Mouse (Mus musculus) midbrain, embryonic 11.5 days (tissue): ENCODE results near the gene Olfr9. TPM values are rescaled to one million over a fixed set of nuclear protein-coding genes. Genes with fewer than 3 reads are reported as not detected.
"Not testable (repeated sequence)": the region's sequence is repeated elsewhere in the genome, so short reads cannot be mapped to it uniquely, and the experiment has no call there.

ENCODE experiments used
- ATAC-seq: fragments of 200-750 bp; cut with Nextera tagmentation; 2 replicates; pipeline ENCODE4 v1.8.0; 2017; ENCODE audit warnings: moderate TSS enrichment, moderate library complexity; ENCODE audit not compliant: low FRiP score
- DNase-seq: peaks from one replicate; pipeline ENCODE4 v3.0.0; 2015; ENCODE audit warnings: low spot score; ENCODE audit errors: missing footprints
- H3K27ac ChIP-seq: fragments of 300-500 bp; sonication (generic); 2 replicates; pipeline ENCODE4 v1.5.1; 2014; ENCODE audit warnings: low read depth, low read length
- H3K27me3 ChIP-seq: fragments of 300-500 bp; sonication (generic); 2 replicates; pipeline ENCODE4 v1.6.1; 2014; ENCODE audit warnings: mild to moderate bottlenecking, low read length, moderate library complexity, mixed read lengths; ENCODE audit not compliant: control insufficient read depth, insufficient read depth
- H3K36me3 ChIP-seq: fragments of 300-500 bp; sonication (generic); 2 replicates; pipeline ENCODE4 v1.6.1; 2014; ENCODE audit warnings: mild to moderate bottlenecking, low read length, moderate library complexity, mixed read lengths; ENCODE audit not compliant: control insufficient read depth, insufficient read depth
- H3K4me1 ChIP-seq: fragments of 300-500 bp; sonication (generic); 2 replicates; pipeline ENCODE4 v1.6.1; 2014; ENCODE audit warnings: low read length; ENCODE audit not compliant: control insufficient read depth, insufficient read depth
- H3K4me2 ChIP-seq: fragments of 300-500 bp; sonication (generic); 2 replicates; pipeline ENCODE4 v1.6.1; 2014; ENCODE audit warnings: mild to moderate bottlenecking, moderate library complexity
- H3K4me3 ChIP-seq: fragments of 300-500 bp; sonication (generic); 2 replicates; pipeline ENCODE4 v1.5.1; 2014; ENCODE audit warnings: low read depth, low read length
- H3K9ac ChIP-seq: fragments of 300-500 bp; sonication (generic); 2 replicates; pipeline ENCODE4 v1.6.1; 2014; ENCODE audit warnings: low read length
- H3K9me3 ChIP-seq: fragments of 300-500 bp; sonication (generic); 2 replicates; pipeline ENCODE4 v1.6.1; 2016; ENCODE audit warnings: low read length; ENCODE audit not compliant: control insufficient read depth
- WGBS: fragments of 180-500 bp; shearing (Covaris S2); extraction: QIAGEN DNeasy Blood & Tissue Kit; methylation state at CpG from one replicate; pipeline ENCODE4 v1.1.7; 2014; 5-methylcytosine and 5-hydroxymethylcytosine counted together
- polyA plus RNA-seq: library from polyadenylated mRNA; unstranded; fragments of >200 nt; fragmentation: Nextera tagmentation; extraction: Ambion mirVana; gene quantifications from 2 replicates; pipeline ENCODE4 v1.2.1, GENCODE M21; 2014

The Olfr9 gene
- polyA plus RNA-seq, result not detected in 2 replicates

DNA sequence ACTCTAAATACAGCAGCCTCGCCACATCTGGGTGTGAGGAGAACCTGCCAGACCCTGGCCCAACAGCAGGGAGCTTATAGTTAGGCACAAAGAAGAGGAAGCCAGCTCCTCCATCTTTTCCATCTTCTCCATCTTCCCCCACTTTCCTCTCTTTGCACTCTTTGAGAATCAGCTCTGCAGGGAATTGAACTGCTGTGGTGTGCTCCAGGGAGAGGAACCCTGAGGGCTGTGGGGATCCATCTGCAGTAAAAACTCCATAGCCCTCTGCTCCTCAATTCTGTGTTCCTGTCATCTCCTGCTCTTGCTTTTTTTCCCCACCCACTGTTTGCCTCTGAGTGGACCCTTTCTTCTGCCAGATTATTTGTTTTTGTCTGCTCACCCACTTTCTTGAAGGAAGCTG lies at the start of gene Olfr9:
TSS of gene Olfr9 (plus strand) at position 301 of the 400 bp plus-strand sequence.
- H3K27ac ChIP-seq, H3K9ac ChIP-seq, H3K36me3 ChIP-seq, ATAC-seq, H3K4me2 ChIP-seq, H3K4me3 ChIP-seq, DNase-seq, H3K27me3 ChIP-seq, H3K9me3 ChIP-seq, H3K4me1 ChIP-seq: not testable (repeated sequence)
- 90% methylated on average over 1 of the region's 1 CpGs for WGBS

DNA sequence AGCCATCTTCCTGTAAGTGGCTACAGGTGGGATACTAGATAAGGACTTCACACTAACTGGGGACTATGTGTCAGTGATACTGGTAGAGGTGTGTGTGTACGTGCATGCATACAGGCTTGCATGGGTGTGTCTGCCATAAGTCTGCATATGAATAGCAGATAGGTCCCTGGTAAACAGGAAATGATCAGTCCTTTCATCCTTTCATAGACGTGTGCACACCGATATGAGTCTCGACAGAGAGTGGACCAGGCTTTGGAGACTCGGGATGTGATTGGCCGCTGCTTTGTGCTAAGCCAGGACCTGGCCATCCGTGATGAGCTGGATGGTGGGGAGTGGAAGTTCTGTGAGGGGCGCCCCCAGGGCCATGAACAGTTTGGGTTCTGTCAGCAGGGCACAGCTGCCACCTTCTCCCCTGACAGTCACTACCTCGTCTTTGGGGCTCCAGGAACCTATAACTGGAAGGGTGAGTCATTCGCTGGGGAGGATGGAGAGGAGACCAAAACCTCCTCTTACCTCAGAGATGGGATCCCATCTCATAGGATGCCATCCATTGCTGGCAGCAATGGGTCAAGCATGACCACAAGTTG lies 48.7 kb upstream of the Olfr9 start:
- H3K36me3 ChIP-seq, result no peaks in the 10 kb centered on the region
- no peak overlapping the region for H3K27ac ChIP-seq
- DNase-seq (peak; percentile 62), ATAC-seq (no peak)
- H3K27me3 ChIP-seq, result no peaks in the 10 kb centered on the region; the same call in 1 of the 2 replicates
- H3K9me3 ChIP-seq, result no peaks in the 10 kb centered on the region
- no peak overlapping the region for H3K4me2 ChIP-seq
- WGBS, result 81% methylated on average over 10 of the region's 10 CpGs
- no peak overlapping the region for H3K4me3 ChIP-seq
- H3K4me1 ChIP-seq, result no peaks in the 10 kb centered on the region
- H3K9ac ChIP-seq, result no peak overlapping the region

GRCm38 (mm10) chr10:128945675-128946074 lies 43.6 kb upstream of the Olfr9 start:
- Histone ChIP-seq H3K27me3 (no peaks in the 10 kb centered on the region; the same call in 1 of the 2 replicates), H3K9ac (no peak overlapping the region), H3K27ac (no peak overlapping the region), H3K36me3 (no peaks in the 10 kb centered on the region), H3K4me2 (no peak overlapping the region), H3K4me3 (no peak overlapping the region), H3K4me1 (no peaks in the 10 kb centered on the region), H3K9me3 (no peaks in the 10 kb centered on the region)
- ATAC-seq, result no peak; the same call in 1 of the 2 replicates
- 21% methylated on average over 3 of the region's 3 CpGs for WGBS
- no peak for DNase-seq

DNA sequence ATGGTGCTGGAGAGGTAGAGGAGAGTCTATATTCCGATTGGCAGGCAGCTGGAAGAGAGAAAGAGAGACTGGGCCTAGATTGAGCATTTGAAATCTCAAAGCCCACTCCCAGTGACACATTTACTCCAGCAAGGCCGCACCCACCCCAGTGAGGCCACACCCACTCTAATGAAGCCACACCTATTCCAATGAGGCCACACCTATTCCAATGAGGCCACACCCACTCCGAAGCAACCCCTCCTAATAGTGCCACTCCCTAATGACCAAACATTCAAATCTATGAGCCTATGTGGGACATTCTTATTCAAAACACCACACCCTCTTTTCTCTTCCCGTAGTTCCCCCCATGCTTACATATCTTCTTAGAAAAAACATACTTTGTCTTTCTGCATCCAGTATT lies 41.7 kb upstream of the Olfr9 start:
- no peak overlapping the region for H3K4me3 ChIP-seq
- no peaks in the 10 kb centered on the region for H3K4me1 ChIP-seq
- no peaks in the 10 kb centered on the region; the same call in 1 of the 2 replicates for H3K27me3 ChIP-seq
- ATAC-seq (no peak), DNase-seq (no peak)
- no peaks in the 10 kb centered on the region for H3K9me3 ChIP-seq
- H3K9ac ChIP-seq, result no peak overlapping the region
- H3K36me3 ChIP-seq, result no peaks in the 10 kb centered on the region
- WGBS, result 88% methylated on average over 4 of the region's 4 CpGs
- no peak overlapping the region for H3K4me2 ChIP-seq
- no peak overlapping the region for H3K27ac ChIP-seq

DNA sequence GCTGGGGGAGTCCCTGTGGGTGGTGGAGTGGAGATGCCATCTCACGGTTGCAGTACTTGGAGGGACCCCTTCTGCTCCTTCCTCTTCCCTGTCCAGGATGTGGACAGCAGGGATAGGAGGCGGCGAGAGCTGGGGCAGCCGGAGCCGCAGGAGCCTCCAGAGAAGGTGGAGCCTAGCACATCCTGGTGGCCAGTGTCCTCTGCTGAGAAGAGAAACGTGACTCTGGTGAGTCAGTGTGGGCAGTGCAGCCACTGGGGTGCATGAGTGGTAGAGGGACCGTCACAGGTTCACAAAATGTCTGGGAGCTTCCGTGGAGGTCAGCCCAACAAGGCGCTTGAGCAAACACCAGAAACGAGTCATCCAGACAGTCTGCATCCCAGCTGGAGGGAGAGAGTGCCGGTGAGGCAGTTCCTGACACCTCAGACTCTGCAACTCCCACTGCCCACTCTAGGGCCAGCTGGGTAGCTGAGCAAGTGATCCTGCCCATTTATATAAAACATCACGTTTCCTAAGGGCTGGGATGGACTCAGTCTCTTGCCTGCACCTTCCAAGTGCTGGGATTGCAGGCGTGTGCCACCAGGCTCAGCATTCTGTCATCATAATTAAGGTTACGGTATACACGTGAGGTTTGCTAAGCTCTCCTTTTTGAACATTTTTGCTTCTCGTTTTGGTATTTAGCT lies 38.9 kb upstream of the Olfr9 start:
- no peaks in the 10 kb centered on the region for H3K36me3 ChIP-seq
- H3K4me3 ChIP-seq, result no peak overlapping the region
- H3K4me2 ChIP-seq, result no peak overlapping the region
- H3K27ac ChIP-seq, result no peak overlapping the region
- no peaks in the 10 kb centered on the region for H3K9me3 ChIP-seq
- WGBS, result 76% methylated on average over 16 of the region's 16 CpGs
- H3K9ac ChIP-seq, result no peak overlapping the region
- no peaks in the 10 kb centered on the region; the same call in 1 of the 2 replicates for H3K27me3 ChIP-seq
- no peaks in the 10 kb centered on the region for H3K4me1 ChIP-seq
- no peak for DNase-seq
- no peak for ATAC-seq

- no peaks in the 10 kb centered on the region for H3K36me3 ChIP-seq
- H3K27ac ChIP-seq, result no peak overlapping the region
- H3K27me3 ChIP-seq, result no peaks in the 10 kb centered on the region
Observed at GRCm38 (mm10) chr10:128958340-128958739, 30.9 kb upstream of the Olfr9 start.

GRCm38 (mm10) chr10:128960142-128960541 lies 29.1 kb upstream of the Olfr9 start:
- Histone ChIP-seq H3K4me2 (no peak overlapping the region), H3K9ac (no peak overlapping the region), H3K36me3 (no peaks in the 10 kb centered on the region), H3K4me3 (no peak overlapping the region), H3K27ac (no peak overlapping the region), H3K4me1 (no peaks in the 10 kb centered on the region), H3K27me3 (no peaks in the 10 kb centered on the region), H3K9me3 (no peaks in the 10 kb centered on the region)
- no peak for DNase-seq
- WGBS, result 79% methylated on average over 4 of the region's 4 CpGs
- ATAC-seq, result no peak

More at GRCm38 (mm10) chr10:128958340-128958739, 30.9 kb upstream of the Olfr9 start:
- H3K4me2 ChIP-seq, result no peak overlapping the region
- H3K9ac ChIP-seq, result no peak overlapping the region
- no peaks in the 10 kb centered on the region for H3K4me1 ChIP-seq
- H3K4me3 ChIP-seq, result no peak overlapping the region
- WGBS, result 83% methylated on average over 10 of the region's 10 CpGs
- ATAC-seq (no peak), DNase-seq (no peak)
- H3K9me3 ChIP-seq, result no peaks in the 10 kb centered on the region

DNA sequence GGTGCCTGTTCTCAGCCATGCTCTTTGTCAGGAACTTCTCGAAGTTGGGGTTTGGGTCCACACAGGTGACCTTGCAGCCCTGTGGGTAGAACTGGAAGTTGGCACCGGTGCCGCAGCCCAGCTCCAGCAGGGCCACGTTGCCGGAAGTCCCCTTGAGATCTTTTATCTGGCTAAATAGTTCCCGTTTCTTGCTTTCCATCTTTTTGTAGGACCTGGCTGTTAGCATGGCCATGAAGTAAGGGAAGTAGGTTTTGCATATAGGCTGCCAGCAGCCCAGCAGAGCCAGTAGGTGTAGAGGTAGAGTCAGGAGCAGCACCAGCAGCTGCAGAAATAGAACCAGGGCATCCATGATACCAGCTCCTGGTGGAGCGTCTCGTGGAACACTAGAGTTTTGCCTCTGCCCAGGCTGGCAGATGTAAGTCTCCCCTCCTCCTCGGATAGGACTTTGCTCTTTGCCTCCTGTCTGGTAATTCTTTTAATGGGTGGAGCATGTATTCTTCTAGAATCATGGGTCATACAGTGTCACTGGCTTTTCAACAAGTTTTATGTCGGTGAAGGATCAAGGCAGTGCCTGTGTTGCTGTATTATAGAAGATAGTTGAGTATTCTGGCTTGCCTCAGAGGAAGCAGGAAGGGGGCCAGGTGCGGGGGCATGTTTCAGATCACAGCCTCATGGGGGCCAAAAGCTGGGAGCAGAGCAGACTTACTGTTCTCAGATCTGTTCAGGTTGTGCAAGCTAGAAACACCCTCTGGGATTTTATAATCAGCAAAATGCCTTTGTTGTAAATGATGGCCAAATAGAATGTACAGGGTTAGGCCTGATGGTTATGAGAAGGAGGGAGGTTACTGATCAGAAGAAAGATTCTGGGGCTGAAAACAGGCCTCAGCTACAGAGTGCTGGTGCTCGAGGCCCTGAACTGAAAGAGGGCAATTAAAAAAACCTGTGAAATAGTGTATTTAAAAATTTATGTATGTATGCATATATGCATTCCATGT lies 28.3 kb upstream of the Olfr9 start, which contains the start of gene Mettl7b:
TSS of gene Mettl7b (minus strand) at position 399 of the 995 bp plus-strand sequence.
- H3K36me3 ChIP-seq, result no peaks in the 10 kb centered on the region
- 87% methylated on average over 12 of the region's 12 CpGs for WGBS
- no peak within 1 kb of the TSS for H3K27ac ChIP-seq
- DNase-seq (no peak), ATAC-seq (no peak)
- no peak within 1 kb of the TSS for H3K4me2 ChIP-seq
- no peaks in the 10 kb centered on the region for H3K27me3 ChIP-seq
- H3K4me1 ChIP-seq, result no peaks in the 10 kb centered on the region
- H3K4me3 ChIP-seq, result no peak within 1 kb of the TSS
- no peaks in the 10 kb centered on the region for H3K9me3 ChIP-seq
- no peak within 1 kb of the TSS for H3K9ac ChIP-seq
